Mouse (Mus musculus): Measurements from ENCODE around the gene Ttc29. TPM values are rescaled to one million over a fixed set of nuclear protein-coding genes. Genes with fewer than 3 reads are reported as not detected.
A peak's percentile ranks its signal among the peaks of the same experiment; 100 is the strongest.

Ttc29 gene
- total RNA-seq, 1 experiment, result 1.4 TPM

GRCm38 (mm10) chr8:78204229-78204628 lies 8.9 kb upstream of the Ttc29 start:
- Histone ChIP-seq H3K9me3 (ENCODE audit: control insufficient read depth, insufficient read depth, low read depth, low read length) (no peaks in the 10 kb centered on the region), H3K9ac (ENCODE audit: insufficient read depth, low read depth, low read length, poor library complexity, severe bottlenecking) (no peak overlapping the region), H3K36me3 (ENCODE audit: control insufficient read depth, insufficient read depth, low read length, poor library complexity, severe bottlenecking) (no peaks in the 10 kb centered on the region), H3K4me1 (ENCODE audit: control insufficient read depth in 2 of 2, insufficient read depth in 2 of 2, low read length in 2 of 2, poor library complexity in 1 of 2) (no peaks in the 10 kb centered on the region), H3K27ac (ENCODE audit: insufficient read depth, low read depth, low read length, poor library complexity, severe bottlenecking) (no peak overlapping the region), H3K4me3 (ENCODE audit: insufficient read depth in 1 of 2, low read depth in 1 of 2, low read length in 2 of 2, poor library complexity in 1 of 2, severe bottlenecking in 1 of 2) (no peak overlapping the region)
- no peak for TF ChIP-seq MAFK (IDR thresholded peaks at IDR 0.05; ENCODE audit: insufficient read depth, low read depth, low read length)
- TF ChIP-seq HCFC1 (IDR thresholded peaks at IDR 0.05; ENCODE audit: borderline replicate concordance, insufficient read depth, low read length), result no peak
- peak; percentile 41; the same call in 1 of the 2 replicates for TF ChIP-seq ZC3H11A (IDR thresholded peaks at IDR 0.05; ENCODE audit: borderline replicate concordance, low read depth, low read length)
- no peak for TF ChIP-seq CHD2 (IDR thresholded peaks at IDR 0.05; ENCODE audit: low read depth, low read length)
- TF ChIP-seq ZNF384 (IDR thresholded peaks at IDR 0.05; ENCODE audit: low read depth, low read length), result no peak
- DNase-seq (ENCODE audit: low read depth, low spot score), result peak; percentile 63
- in situ Hi-C loops (cut with MboI; ENCODE audit: low sequenced_read_pairs in 2 of 2, unreplicated experiment in 2 of 2), result no loop called here

DNA sequence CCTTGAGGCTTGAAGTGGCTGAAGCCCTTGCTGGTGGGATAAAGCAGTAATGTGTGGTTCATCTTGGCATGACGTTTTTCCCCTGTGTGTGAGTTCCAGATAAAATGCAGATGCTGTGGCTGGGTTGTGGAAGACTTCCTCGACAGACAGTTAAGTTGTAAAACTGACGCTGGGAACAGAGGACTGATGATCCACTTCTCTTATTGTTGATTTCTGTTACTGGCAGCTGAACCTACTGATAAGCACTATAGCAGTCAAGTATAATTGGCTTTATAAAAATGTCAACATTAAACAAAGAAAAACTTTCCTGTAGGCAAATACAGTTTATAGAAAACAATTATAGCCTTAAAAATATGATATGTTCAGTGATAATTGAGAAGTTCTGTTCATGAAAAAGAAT lies 2.7 kb upstream of the Ttc29 start:
- no peak overlapping the region for H3K9ac ChIP-seq (ENCODE audit: insufficient read depth, low read depth, low read length, poor library complexity, severe bottlenecking)
- H3K27ac ChIP-seq (ENCODE audit: insufficient read depth, low read depth, low read length, poor library complexity, severe bottlenecking), result no peak overlapping the region
- no peaks in the 10 kb centered on the region for H3K9me3 ChIP-seq (ENCODE audit: control insufficient read depth, insufficient read depth, low read depth, low read length)
- no peak overlapping the region for H3K4me3 ChIP-seq (ENCODE audit: insufficient read depth in 1 of 2, low read depth in 1 of 2, low read length in 2 of 2, poor library complexity in 1 of 2, severe bottlenecking in 1 of 2)
- DNase-seq (ENCODE audit: low read depth, low spot score), result no peak
- H3K36me3 ChIP-seq (ENCODE audit: control insufficient read depth, insufficient read depth, low read length, poor library complexity, severe bottlenecking), result no peaks in the 10 kb centered on the region
- TF ChIP-seq ZNF384 (IDR thresholded peaks at IDR 0.05; ENCODE audit: low read depth, low read length) (no peak), MAFK (IDR thresholded peaks at IDR 0.05; ENCODE audit: insufficient read depth, low read depth, low read length) (no peak), CHD2 (IDR thresholded peaks at IDR 0.05; ENCODE audit: low read depth, low read length) (no peak), ZC3H11A (IDR thresholded peaks at IDR 0.05; ENCODE audit: borderline replicate concordance, low read depth, low read length) (no peak), HCFC1 (IDR thresholded peaks at IDR 0.05; ENCODE audit: borderline replicate concordance, insufficient read depth, low read length) (no peak)
- H3K4me1 ChIP-seq (ENCODE audit: control insufficient read depth in 2 of 2, insufficient read depth in 2 of 2, low read length in 2 of 2, poor library complexity in 1 of 2), result no peaks in the 10 kb centered on the region
- in situ Hi-C loops (cut with MboI; ENCODE audit: low sequenced_read_pairs in 2 of 2, unreplicated experiment in 2 of 2), result no loop called here

GRCm38 (mm10) chr8:78214645-78215044 lies 1.5 kb downstream of the Ttc29 start:
- TF ChIP-seq HCFC1 (IDR thresholded peaks at IDR 0.05; ENCODE audit: borderline replicate concordance, insufficient read depth, low read length) (no peak), MAFK (IDR thresholded peaks at IDR 0.05; ENCODE audit: insufficient read depth, low read depth, low read length) (no peak), CHD2 (IDR thresholded peaks at IDR 0.05; ENCODE audit: low read depth, low read length) (no peak), ZC3H11A (IDR thresholded peaks at IDR 0.05; ENCODE audit: borderline replicate concordance, low read depth, low read length) (no peak), ZNF384 (IDR thresholded peaks at IDR 0.05; ENCODE audit: low read depth, low read length) (no peak)
- no peak overlapping the region for H3K27ac ChIP-seq (ENCODE audit: insufficient read depth, low read depth, low read length, poor library complexity, severe bottlenecking)
- H3K4me3 ChIP-seq (ENCODE audit: insufficient read depth in 1 of 2, low read depth in 1 of 2, low read length in 2 of 2, poor library complexity in 1 of 2, severe bottlenecking in 1 of 2), result no peak overlapping the region
- H3K36me3 ChIP-seq (ENCODE audit: control insufficient read depth, insufficient read depth, low read length, poor library complexity, severe bottlenecking), result no peaks in the 10 kb centered on the region
- no peaks in the 10 kb centered on the region for H3K9me3 ChIP-seq (ENCODE audit: control insufficient read depth, insufficient read depth, low read depth, low read length)
- no peak for DNase-seq (ENCODE audit: low read depth, low spot score)
- H3K9ac ChIP-seq (ENCODE audit: insufficient read depth, low read depth, low read length, poor library complexity, severe bottlenecking), result no peak overlapping the region
- in situ Hi-C loops (cut with MboI; ENCODE audit: low sequenced_read_pairs in 2 of 2, unreplicated experiment in 2 of 2), result no loop called here
- no peaks in the 10 kb centered on the region for H3K4me1 ChIP-seq (ENCODE audit: control insufficient read depth in 2 of 2, insufficient read depth in 2 of 2, low read length in 2 of 2, poor library complexity in 1 of 2)

DNA sequence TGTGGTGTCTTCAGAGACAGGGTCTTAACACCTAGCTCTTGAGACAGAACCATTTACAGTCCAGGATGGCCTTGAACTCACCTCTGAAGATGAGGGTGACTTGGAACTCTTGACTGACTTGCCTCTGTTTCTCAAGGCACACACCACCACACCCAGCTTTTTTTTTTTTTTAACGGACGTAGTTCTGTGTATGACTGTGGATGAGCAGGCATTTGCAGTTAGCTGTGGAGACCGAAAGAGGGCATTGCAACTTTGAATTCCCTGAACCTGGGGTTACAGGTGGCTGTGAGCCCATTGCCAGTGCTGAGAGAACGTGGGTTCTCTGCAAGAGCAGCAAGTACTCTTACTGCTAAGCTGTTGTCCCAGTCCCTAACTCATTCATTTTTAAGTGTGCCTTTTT lies 13.0 kb downstream of the Ttc29 start:
- Histone ChIP-seq H3K27ac (ENCODE audit: insufficient read depth, low read depth, low read length, poor library complexity, severe bottlenecking) (no peak overlapping the region), H3K4me1 (ENCODE audit: control insufficient read depth in 2 of 2, insufficient read depth in 2 of 2, low read length in 2 of 2, poor library complexity in 1 of 2) (no peaks in the 10 kb centered on the region), H3K9ac (ENCODE audit: insufficient read depth, low read depth, low read length, poor library complexity, severe bottlenecking) (no peak overlapping the region), H3K9me3 (ENCODE audit: control insufficient read depth, insufficient read depth, low read depth, low read length) (no peaks in the 10 kb centered on the region), H3K4me3 (ENCODE audit: insufficient read depth in 1 of 2, low read depth in 1 of 2, low read length in 2 of 2, poor library complexity in 1 of 2, severe bottlenecking in 1 of 2) (no peak overlapping the region), H3K36me3 (ENCODE audit: control insufficient read depth, insufficient read depth, low read length, poor library complexity, severe bottlenecking) (no peaks in the 10 kb centered on the region)
- DNase-seq (ENCODE audit: low read depth, low spot score), result peak; percentile 19
- TF ChIP-seq CHD2 (IDR thresholded peaks at IDR 0.05; ENCODE audit: low read depth, low read length) (no peak), HCFC1 (IDR thresholded peaks at IDR 0.05; ENCODE audit: borderline replicate concordance, insufficient read depth, low read length) (no peak), ZNF384 (IDR thresholded peaks at IDR 0.05; ENCODE audit: low read depth, low read length) (peak; percentile 86)
- in situ Hi-C loops (cut with MboI; ENCODE audit: low sequenced_read_pairs in 2 of 2, unreplicated experiment in 2 of 2), result loop anchor here in 1 of 2 experiments (25.0 kb wide), 1 partner anchor 236 kb away; no protein-coding TSS in a partner anchor

GRCm38 (mm10) chr8:78230721-78231120 lies 17.6 kb downstream of the Ttc29 start:
- Histone ChIP-seq H3K27ac (ENCODE audit: insufficient read depth, low read depth, low read length, poor library complexity, severe bottlenecking) (no peak overlapping the region), H3K9me3 (ENCODE audit: control insufficient read depth, insufficient read depth, low read depth, low read length) (no peaks in the 10 kb centered on the region), H3K36me3 (ENCODE audit: control insufficient read depth, insufficient read depth, low read length, poor library complexity, severe bottlenecking) (no peaks in the 10 kb centered on the region), H3K4me1 (ENCODE audit: control insufficient read depth in 2 of 2, insufficient read depth in 2 of 2, low read length in 2 of 2, poor library complexity in 1 of 2) (no peaks in the 10 kb centered on the region), H3K9ac (ENCODE audit: insufficient read depth, low read depth, low read length, poor library complexity, severe bottlenecking) (no peak overlapping the region), H3K4me3 (ENCODE audit: insufficient read depth in 1 of 2, low read depth in 1 of 2, low read length in 2 of 2, poor library complexity in 1 of 2, severe bottlenecking in 1 of 2) (no peak overlapping the region)
- no peak for DNase-seq (ENCODE audit: low read depth, low spot score)
- in situ Hi-C loops (cut with MboI; ENCODE audit: low sequenced_read_pairs in 2 of 2, unreplicated experiment in 2 of 2), result loop anchor here in 1 of 2 experiments (25.0 kb wide), 1 partner anchor 232 kb away; no protein-coding TSS in a partner anchor
- TF ChIP-seq MAFK (IDR thresholded peaks at IDR 0.05; ENCODE audit: insufficient read depth, low read depth, low read length) (no peak), ZC3H11A (IDR thresholded peaks at IDR 0.05; ENCODE audit: borderline replicate concordance, low read depth, low read length) (no peak), ZNF384 (IDR thresholded peaks at IDR 0.05; ENCODE audit: low read depth, low read length) (no peak), HCFC1 (IDR thresholded peaks at IDR 0.05; ENCODE audit: borderline replicate concordance, insufficient read depth, low read length) (no peak), CHD2 (IDR thresholded peaks at IDR 0.05; ENCODE audit: low read depth, low read length) (no peak)
